Mouse (Mus musculus) 3134 (cell line): ENCODE results near the gene Tmem138.

Source experiments
- DNase-seq: peaks from one replicate; pipeline ENCODE4 v3.0.0-alpha.2; 2011; ENCODE audit warnings: low spot score; ENCODE audit not compliant: insufficient read length; ENCODE audit errors: extremely low read depth

Tmem138 gene

DNA sequence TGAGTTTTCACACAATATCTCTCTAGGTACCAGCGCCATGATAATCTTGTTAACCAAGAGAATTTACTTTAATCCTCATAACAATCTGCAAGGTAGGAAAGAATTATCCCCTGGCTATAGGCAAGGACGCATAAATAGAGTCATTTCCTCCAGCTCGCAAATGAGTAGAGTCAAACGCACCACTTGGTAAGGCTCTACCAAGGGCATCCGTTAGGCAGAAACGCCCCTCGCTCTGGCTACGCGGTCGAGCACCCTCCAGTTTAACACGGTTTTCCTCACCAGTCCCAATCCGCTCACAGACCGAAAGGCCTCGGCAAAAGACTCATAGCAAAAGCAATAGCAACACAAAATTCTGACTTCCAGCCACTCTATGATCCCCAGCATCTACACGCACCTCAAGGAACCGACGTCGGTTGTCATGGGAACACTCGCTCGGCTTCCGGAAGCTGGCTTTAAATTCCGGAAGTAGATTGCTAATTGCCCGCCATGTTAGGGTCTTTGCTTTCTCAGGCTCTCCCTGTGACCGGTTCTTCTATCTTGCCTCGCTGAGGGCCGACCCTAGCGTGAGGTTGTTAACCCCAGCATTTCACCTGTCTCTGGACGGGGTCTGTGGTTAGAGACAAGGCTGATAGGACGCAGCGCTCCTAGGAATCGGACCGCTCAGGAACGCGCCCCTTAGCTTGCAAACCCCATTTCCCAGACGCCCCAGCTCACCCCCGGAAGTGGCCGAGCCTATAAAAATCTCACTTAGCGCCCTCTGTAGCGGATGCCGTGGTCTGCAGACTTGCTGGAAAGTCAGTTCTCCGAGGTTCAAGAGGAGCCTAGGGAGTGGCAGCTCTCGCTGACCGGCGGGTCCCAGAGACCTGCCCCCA lies at the start of gene Tmem138, which contains the start of gene Cyb561a3:
Tmem138 (minus strand) TSS at position 673 of the 872 bp plus-strand sequence.
Cyb561a3 (plus strand) TSS at position 483 of the 872 bp plus-strand sequence.
- DNase-seq: peak; percentile 93

DNA sequence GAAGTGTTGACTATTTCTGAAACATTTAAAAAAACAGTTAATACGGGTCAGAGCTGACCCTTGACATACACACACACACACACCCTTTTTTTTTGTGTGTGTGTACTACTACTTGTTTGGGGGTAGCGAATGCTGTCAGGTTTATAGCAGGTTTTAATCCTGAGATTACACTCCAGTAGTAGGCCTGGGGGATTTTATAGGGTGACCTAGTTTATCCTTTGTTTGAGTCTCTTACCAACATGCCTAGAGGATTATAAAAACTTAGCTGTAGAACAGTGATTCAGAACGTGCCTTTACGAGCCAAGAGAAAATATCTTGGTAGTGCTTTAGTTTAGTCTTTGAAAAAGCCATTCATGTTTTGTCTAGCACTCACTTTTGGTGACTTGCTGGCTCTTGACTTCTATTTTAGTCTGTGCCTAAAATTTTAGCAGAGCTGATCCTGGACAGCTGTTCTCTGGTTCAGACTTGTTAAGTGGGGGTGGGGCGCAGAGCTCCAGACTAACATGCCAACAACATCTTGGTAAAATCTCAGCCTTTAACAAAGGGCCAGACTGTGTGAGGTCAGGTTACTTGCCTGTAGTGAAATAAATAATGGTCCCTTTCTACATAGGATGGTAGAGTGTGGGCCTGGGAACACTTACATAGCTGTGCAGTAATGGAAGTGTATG lies 31.5 kb upstream of the Tmem138 start:
- no peak for DNase-seq

DNA sequence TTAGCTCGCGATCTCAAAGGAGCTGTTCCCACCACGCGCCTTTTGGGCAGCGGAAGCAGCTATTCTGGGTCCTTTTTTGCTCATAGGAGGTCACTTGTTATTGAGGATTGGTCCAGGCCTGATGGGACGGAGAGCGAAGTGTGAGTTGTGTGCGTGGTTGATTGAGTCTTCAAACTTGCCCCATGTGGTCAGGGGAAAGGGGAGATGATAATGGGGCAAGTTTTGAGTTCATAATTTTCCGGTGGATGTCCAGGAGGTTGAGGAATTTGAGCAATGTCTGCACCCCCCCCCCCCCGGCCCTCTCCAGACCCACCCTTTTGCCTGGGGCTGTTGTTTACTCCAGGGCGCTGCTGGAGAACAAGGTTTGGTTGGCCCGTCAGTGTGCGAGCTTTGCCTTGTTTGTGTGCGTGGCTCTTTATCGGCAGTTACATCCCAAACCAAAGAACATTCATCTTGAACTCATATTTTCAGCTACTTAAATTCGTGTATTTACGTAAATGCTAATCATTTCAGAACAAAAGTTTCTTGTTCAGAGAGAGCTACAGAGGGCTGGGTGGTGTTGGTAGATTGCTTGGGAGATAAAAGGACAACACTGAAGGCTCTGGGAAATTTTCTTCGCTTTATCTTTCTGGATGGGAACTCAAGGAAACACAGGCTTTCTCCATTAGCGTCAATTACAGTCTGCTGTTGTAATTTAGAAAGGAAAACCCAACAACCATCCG lies 28.9 kb upstream of the Tmem138 start:
- DNase-seq: no peak

DNA sequence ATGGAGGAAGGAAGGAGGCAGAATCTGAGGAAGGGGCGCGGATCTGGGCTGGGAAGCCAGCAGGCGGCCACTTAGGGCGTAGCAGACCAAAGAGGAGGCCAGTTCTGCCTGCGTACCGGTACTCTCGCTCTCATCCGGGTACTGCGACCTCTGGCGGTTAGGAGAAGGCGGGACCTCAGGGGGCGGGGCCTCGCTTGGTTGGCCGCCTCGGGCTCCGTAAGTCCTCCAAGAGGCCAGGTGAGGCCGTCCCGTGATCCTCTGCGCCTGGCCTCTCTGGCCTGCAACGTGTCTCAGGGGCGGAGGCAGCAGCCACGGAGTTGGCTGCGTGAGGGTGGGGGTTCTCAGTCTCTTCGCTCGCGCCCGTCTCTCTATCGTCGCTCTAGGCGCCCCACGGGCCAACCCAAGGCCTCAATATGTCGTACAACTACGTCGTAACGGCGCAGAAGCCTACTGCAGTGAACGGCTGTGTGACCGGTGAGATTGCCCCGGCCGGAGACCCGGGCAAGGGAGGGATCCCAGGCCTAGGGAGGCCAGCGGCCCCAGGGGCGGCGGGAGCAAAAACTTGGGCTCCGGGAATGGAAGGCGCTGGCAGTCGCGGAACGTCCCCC lies 28.2 kb upstream of the Tmem138 start, which contains the start of the genes Ddb1 and Tkfc:
Ddb1 (plus strand) TSS at position 35 of the 608 bp plus-strand sequence.
Tkfc (minus strand) TSS at position 362 of the 608 bp plus-strand sequence.
- peak; percentile 98 for DNase-seq

DNA sequence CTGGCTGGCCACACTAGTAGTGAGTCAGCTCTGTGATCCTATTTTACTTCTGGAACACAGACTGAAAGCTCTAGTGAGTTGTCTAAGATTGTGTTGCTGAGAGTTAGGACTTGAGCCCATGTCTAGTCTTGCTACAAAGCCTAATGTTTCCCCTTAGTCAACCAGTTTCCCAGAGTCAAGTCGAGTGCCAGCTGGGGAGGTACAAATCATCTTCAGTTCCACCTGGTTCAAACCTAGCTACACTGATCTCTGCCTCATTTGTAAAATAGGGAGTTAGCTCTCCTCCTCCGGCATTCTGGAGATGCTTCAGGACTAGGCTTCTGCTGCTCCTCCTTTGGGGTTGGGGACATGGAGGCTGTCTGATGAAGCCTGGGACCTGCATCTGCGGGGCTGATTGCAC lies 27.4 kb upstream of the Tmem138 start:
- no peak for DNase-seq

DNA sequence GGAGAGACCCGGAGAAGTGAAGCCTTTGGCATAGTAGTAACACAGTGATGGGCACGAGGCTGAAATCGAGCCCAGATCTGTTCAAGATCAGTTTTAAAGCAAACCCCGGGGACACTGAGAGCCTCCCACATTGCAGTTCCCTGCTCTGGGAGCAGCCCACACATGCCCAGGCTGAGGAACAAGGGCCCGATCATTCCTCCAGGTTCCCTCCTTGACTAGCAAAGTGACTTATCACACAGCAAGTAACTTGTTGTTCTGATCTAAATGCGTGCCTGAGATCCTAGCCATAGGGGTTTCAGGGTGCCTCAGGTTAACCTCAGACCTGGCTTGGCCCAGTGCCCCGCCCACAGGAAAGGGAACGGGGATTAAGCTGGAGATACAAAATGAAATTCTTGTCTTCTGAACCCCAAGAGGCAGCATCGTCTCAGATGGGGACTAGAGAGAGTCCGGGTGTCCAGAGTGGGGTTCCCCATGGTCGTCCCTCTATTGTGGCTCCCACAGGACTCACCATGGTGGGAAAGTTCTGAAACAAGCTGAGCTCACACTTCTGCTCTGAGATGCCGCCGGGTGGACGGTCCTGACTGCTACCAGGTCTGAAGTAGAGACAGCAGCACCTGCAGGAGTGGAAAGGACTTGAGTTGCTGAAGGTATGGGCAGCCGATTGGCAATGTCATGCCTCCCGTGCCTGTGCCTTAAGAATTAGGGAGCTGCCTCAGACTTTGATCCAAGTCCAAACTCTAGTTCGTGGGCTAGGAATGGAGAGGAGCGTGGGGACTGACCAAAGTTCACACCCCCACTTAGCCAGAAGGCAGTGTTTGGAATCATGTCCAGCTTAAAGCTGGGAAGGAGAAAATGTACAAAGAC lies 26.7 kb upstream of the Tmem138 start:
- no peak for DNase-seq

DNA sequence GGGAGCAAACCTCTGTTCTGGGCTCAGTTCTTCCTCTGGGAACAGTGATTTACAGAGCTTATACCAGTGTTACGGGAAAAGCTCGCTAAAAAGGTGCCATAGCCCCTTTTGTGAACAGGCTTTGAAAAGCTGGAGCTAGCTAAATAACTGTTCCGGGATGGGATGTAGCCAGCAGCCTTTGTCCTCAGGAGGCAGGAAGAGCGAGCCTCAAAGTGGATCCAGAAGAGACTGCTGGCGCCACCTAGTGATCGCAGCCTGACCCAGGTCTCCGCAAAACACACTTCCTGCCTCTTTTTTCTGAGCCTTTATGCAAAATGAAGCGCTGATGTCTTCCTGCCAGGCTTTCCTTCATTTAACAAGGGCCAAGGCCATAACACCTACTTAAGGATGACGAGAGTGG lies 25.6 kb upstream of the Tmem138 start:
- DNase-seq: peak; percentile 68

DNA sequence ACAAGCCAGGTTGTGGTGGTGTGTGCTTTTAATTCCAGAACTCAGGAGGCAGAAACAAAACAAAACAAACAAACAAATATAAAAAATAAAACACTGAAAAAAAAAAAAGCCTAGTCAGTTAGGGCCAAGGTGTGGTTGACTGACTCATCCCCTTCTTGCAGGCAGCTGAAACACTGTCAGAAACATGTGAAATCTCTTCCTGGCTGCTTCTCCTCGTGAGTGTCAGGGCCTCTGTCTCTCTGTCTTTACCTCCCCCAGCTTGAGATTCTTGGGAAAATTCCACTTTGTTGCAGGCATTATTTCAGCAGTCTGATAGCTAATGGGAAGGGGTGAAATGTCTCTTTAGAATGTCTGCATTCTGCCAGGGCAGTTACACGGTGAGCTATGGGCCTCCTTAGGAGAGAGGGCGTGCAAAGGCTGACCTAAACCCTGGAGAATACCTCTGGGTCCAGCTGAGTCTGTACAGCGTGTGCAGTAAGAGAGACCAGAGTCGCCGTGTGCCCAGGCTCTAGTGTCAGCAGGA lies 25.1 kb upstream of the Tmem138 start:
- peak; percentile 48 for DNase-seq

DNA sequence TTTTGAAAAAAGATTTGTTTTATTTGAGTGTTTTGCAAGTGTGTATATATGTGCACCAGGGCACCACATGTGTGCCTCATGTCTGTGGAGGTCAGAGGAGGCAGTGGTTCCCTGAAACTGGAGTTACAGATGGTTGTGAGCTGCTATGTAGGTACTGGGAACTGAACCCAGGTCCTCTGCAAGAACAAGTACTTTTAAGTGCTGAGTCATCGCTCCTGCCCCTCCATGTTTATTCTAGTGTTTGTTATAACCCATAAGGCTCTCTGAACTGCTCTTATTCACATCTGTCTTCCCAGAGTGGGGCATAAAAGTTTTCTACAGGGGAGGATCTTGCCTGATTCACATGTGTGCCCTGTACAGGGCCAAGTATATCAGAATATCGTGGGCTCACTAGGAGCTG lies 22.5 kb upstream of the Tmem138 start:
- DNase-seq: no peak

DNA sequence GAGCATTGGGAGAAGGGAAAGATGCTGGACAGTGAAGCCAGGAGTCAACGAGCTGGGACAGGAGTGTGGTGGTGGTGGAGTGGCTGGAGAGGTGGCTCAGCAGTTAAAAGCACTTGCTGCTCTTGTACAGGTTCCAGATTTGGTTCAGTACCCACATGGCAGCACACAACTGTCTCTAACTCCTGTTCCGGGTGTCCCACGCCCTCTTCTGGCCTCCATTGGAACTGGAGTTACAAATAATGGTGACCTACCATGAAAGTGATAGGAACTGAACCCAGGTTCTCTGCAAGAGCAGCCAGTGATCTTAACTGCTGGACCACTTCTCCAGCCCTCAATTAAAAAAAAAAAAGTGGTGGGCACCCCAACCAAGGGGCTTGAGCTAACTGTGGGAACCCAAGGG lies 21.0 kb upstream of the Tmem138 start:
- no peak for DNase-seq

DNA sequence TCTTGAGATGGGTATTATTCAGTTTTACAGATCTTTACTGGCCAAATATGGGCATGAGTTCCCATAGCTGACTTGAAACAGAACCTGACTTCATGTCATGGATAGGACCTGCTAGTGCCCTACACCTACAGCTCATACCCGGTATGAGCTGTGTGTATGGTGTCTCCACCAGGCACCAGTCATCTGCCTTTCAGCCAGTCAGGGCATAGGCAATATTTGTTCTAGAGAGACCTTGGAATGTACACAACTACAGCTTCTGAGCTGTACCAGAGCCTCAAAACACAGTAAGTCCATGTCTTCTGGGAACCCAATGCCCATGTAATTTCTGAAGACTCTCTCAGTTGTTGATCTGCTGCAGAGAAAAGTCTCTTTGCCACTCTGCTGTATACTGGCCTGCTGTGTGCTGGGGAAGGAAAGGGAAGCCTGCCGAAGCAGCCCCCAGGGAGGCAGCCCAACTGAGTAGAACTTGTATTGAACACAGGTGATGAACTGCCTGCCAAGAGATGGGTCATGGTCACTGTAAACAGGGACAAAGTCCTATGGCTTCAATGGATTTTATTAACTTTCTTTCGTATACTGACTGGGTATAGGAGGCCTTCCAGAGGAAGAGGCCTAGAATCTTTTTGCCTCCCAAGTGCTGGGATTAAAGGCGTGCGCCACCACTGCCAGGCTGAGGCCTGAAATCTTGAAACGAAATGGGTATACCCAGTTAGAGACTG lies 14.7 kb upstream of the Tmem138 start:
- DNase-seq: no peak

DNA sequence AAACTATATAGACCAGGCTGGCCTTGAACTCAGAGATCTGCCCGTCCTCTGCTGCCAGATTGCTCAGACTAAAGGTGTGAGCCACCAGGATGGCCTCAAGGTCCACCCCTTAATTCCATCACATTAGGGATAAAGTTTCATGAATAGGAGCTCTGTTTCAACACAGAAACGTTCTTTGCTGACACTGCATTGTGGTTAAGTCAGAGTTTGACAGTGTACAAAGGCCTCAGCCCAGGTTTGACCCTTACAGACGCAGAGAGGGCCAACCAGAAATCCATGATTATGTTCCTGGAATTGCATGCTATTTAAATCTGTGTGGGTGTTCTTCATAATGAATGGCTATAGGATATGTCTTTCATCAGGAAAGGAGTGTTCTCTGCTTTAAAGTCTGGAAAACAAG lies 13.1 kb upstream of the Tmem138 start:
- DNase-seq: no peak

DNA sequence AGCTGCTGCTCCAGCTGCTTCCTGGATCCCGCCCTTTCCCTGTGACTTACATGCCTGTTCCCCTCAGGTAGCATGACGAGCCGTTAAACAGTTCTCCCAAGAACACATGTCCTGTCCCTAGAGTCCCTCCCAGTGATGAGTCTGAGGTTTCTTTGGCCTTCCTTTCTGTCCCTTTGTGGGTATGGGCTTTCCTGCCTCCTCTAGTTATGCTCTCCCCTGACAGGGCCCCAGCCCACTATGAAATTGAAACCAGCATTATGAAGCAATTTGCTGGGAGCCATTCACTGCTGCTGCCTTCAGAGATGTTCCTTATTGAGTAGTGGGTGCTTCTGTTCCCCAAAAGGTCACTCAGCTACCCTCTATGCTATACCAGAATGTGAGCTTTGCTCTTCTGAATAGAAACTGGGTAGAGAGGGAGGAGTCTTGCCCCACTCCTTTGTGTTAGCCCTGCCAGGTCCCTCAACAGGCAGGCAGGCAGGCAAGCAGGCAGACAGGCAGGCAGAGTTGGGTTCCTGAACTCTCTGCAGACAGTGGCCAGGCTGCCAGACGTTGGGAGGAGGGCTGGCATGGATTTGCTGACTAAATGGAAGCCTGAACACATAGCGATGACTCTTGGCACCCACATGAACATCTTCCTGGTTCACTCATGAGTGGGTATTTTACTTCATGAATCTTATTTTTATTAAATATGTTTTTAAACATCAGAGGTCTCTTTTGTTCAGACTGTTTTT lies 12.1 kb upstream of the Tmem138 start:
- DNase-seq: no peak

DNA sequence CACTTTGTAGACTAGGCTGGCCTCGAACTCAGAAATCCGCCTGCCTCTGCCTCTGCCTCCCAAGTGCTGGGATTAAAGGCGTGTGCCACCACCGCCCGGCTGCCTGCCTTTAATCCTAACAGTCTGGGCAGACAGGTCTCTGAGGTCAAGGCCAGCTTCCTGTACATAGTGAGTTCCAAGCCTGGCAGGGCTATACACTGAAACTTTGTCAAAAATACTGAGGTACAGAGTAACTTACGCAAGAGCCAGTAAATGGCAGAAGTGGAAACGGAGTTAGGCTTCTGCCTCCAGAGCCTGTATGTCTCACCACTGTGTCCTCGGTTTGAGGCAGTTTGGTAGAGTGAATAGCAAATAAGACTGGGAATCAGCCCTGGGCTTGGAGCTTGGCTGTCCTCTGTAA lies 10.1 kb upstream of the Tmem138 start:
- DNase-seq: no peak

DNA sequence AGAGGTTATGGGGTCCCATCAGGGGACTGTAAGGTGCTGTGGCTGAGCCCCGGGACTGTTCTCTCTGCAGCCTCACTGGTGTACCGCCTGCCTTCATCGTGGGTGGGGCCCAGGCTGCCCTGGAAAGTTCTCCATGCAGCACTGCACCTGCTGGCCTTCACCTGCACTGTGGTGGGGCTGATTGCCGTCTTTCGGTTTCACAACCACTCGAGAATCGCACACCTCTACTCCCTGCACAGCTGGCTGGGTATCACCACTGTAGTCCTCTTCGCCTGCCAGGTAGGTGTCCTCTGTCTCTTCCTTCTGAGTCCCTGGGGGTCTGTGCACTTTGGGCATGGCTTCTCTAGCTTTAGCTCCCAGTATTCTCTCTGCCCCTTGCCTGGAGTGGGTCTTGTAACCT lies 8.0 kb upstream of the Tmem138 start:
- DNase-seq: no peak

DNA sequence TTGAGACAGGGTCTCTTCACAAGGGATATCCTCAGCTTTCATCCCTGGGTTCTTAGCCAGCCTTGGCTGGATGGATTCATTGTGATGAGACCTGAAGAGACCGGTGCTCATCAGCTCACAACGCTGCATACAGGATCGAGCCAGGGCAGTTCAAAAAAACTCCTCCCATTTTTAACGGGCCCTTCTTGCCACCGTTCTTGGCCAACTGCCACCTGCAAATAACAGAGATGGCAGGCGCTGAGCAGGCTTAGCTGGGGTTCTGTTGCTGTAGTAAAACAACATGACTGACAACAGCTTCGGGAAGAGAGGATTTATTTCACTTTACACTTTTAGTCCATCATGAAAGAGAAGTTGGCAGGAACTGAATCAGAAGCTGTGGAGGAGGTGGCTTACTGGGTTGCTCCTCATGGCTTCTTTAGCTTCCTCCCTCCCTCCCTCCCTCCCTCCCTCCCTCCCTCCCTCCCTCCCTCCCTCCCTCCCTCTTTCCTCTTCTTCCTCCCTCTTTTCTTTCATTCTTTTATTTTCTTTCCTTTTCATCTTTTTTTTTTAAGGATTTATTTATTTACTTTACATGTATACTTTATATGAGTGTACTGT lies 6.5 kb upstream of the Tmem138 start:
- no peak for DNase-seq

DNA sequence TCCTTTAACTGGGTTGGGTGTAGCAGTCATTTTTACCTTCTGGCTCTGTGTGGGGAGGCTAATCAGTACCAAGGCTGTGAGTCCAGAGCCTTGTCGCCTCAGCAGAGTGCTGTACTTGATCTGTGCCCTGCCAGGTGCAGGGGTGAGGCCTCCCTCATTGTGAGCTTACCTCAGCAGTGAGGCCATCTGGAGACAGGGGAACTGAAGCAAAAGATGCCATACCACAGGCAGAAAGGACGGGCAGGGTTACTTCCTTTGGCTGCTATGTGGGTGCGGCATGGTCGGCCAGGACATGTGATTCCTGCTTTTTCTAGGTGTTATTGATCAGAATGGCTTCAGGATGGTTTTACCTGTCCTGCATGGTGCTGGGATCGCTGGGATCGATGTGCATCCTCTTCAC lies 4.8 kb upstream of the Tmem138 start:
- DNase-seq: no peak

DNA sequence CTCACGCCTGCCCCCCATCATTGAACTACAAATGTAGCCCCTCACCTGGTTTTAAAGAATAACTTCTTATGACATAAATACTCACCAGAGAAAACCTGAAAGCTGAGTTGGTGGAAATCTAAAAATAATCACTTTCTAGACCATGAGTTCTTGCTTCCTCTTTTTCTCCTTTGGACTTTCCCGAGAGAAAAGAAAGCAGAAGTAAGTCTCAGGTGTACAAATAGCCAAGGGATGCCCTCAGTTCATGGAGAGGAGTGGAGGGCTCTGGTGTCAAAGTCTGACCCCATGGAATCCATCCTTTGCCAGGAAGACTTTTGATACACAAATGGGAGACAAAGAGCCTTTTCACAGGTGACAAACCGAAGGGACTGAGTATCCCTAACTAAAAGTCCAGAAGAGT lies 3.6 kb upstream of the Tmem138 start:
- DNase-seq: no peak
